Mouse (Mus musculus): ENCODE data around the gene Vkorc1l1. TPM values are rescaled to one million over a fixed set of nuclear protein-coding genes. Genes with fewer than 3 reads are reported as not detected.

The Vkorc1l1 gene
- total and polyA plus RNA-seq, 2 experiments, result 14.4 to 24.3 TPM

GRCm38 (mm10) chr5:129947528-129948033, 5.8 kb downstream of the Vkorc1l1 start:
- H3K27ac ChIP-seq (replicated peaks; ENCODE audit: insufficient read depth, low read depth, low read length), result no peak overlapping the region
- peaks cover 9% of the 10 kb centered on the region for H3K4me1 ChIP-seq (ENCODE audit: control insufficient read depth, insufficient read depth, low read length)
- no peak overlapping the region for H3K9ac ChIP-seq (ENCODE audit: low read depth, low read length)
- TF ChIP-seq POLR2A (IDR thresholded peaks at IDR 0.05; ENCODE audit: extremely low read depth, insufficient read depth, low read length) (no peak), CTCF (IDR thresholded peaks at IDR 0.05; ENCODE audit: low read depth, low read length) (no peak)
- H3K27me3 ChIP-seq (ENCODE audit: control insufficient read depth, insufficient read depth, low read length), result no peaks in the 10 kb centered on the region
- DNase-seq (ENCODE audit: extremely low read depth, low read depth, low spot score), result no peak
- H3K4me3 ChIP-seq (ENCODE audit: insufficient read depth, low read depth, low read length), result no peak overlapping the region
- H3K36me3 ChIP-seq (ENCODE audit: control insufficient read depth, insufficient read depth, low read length), result peaks cover 5% of the 10 kb centered on the region; the same call in 1 of the 2 replicates
- 97% methylated on average over 2 of the region's 2 CpGs for WGBS
- H3K79me2 ChIP-seq (ENCODE audit: control insufficient read depth, insufficient read depth, low read length), result peaks cover 26% of the 10 kb centered on the region; the same call in 1 of the 2 replicates

- WGBS, result 86% methylated on average over 4 of the region's 4 CpGs
- Histone ChIP-seq H3K9ac (ENCODE audit: low read depth, low read length) (no peak overlapping the region), H3K4me1 (ENCODE audit: control insufficient read depth, insufficient read depth, low read length) (peaks cover 14% of the 10 kb centered on the region), H3K79me2 (ENCODE audit: control insufficient read depth, insufficient read depth, low read length) (peaks cover 25% of the 10 kb centered on the region; the same call in 1 of the 2 replicates), H3K4me3 (ENCODE audit: insufficient read depth, low read depth, low read length) (no peak overlapping the region), H3K36me3 (ENCODE audit: control insufficient read depth, insufficient read depth, low read length) (0 out of 2 replicates have a peak, but pooled peaks cover 5% of the 10 kb centered on the region), H3K27me3 (ENCODE audit: control insufficient read depth, insufficient read depth, low read length) (no peaks in the 10 kb centered on the region), H3K27ac (replicated peaks; ENCODE audit: insufficient read depth, low read depth, low read length) (no peak overlapping the region)
- no peak for DNase-seq (ENCODE audit: extremely low read depth, low read depth, low spot score)
- TF ChIP-seq CTCF (IDR thresholded peaks at IDR 0.05; ENCODE audit: low read depth, low read length) (no peak), POLR2A (IDR thresholded peaks at IDR 0.05; ENCODE audit: extremely low read depth, insufficient read depth, low read length) (no peak)
These were observed 10.4 kb downstream of the Vkorc1l1 start for GRCm38 (mm10) chr5:129952143-129952542.

- H3K27me3 ChIP-seq (ENCODE audit: control insufficient read depth, insufficient read depth, low read length), result no peaks in the 10 kb centered on the region
- H3K4me1 ChIP-seq (ENCODE audit: control insufficient read depth, insufficient read depth, low read length), result peaks cover 13% of the 10 kb centered on the region
- no peak overlapping the region; the same call in 1 of the 2 replicates for H3K27ac ChIP-seq (replicated peaks; ENCODE audit: insufficient read depth, low read depth, low read length)
- no peak for TF ChIP-seq POLR2A (IDR thresholded peaks at IDR 0.05; ENCODE audit: extremely low read depth, insufficient read depth, low read length)
- TF ChIP-seq CTCF (IDR thresholded peaks at IDR 0.05; ENCODE audit: low read depth, low read length), result no peak
- DNase-seq (ENCODE audit: extremely low read depth, low read depth, low spot score), result peak; percentile 46
- peaks cover 24% of the 10 kb centered on the region; the same call in 1 of the 2 replicates for H3K79me2 ChIP-seq (ENCODE audit: control insufficient read depth, insufficient read depth, low read length)
- WGBS, result 75% methylated on average over 5 of the region's 5 CpGs
- no peak overlapping the region for H3K9ac ChIP-seq (ENCODE audit: low read depth, low read length)
- no peaks in the 10 kb centered on the region for H3K36me3 ChIP-seq (ENCODE audit: control insufficient read depth, insufficient read depth, low read length)
- H3K4me3 ChIP-seq (ENCODE audit: insufficient read depth, low read depth, low read length), result no peak overlapping the region
These were observed 12.9 kb downstream of the Vkorc1l1 start for GRCm38 (mm10) chr5:129954473-129955254.

GRCm38 (mm10) chr5:129955792-129956191, 14.0 kb downstream of the Vkorc1l1 start:
- no peak overlapping the region for H3K9ac ChIP-seq (ENCODE audit: low read depth, low read length)
- no peak for DNase-seq (ENCODE audit: extremely low read depth, low read depth, low spot score)
- TF ChIP-seq POLR2A (IDR thresholded peaks at IDR 0.05; ENCODE audit: extremely low read depth, insufficient read depth, low read length), result no peak
- no peak for TF ChIP-seq CTCF (IDR thresholded peaks at IDR 0.05; ENCODE audit: low read depth, low read length)

GRCm38 (mm10) chr5:129963224-129963623, 21.5 kb downstream of the Vkorc1l1 start:
- Histone ChIP-seq H3K4me3 (ENCODE audit: insufficient read depth, low read depth, low read length) (no peak overlapping the region), H3K4me1 (ENCODE audit: control insufficient read depth, insufficient read depth, low read length) (peaks cover 1% of the 10 kb centered on the region; the same call in 1 of the 2 replicates), H3K36me3 (ENCODE audit: control insufficient read depth, insufficient read depth, low read length) (no peaks in the 10 kb centered on the region), H3K27ac (replicated peaks; ENCODE audit: insufficient read depth, low read depth, low read length) (no peak overlapping the region), H3K79me2 (ENCODE audit: control insufficient read depth, insufficient read depth, low read length) (peaks cover 22% of the 10 kb centered on the region; the same call in 1 of the 2 replicates), H3K27me3 (ENCODE audit: control insufficient read depth, insufficient read depth, low read length) (no peaks in the 10 kb centered on the region), H3K9ac (ENCODE audit: low read depth, low read length) (no peak overlapping the region)
- TF ChIP-seq POLR2A (IDR thresholded peaks at IDR 0.05; ENCODE audit: extremely low read depth, insufficient read depth, low read length) (no peak), CTCF (IDR thresholded peaks at IDR 0.05; ENCODE audit: low read depth, low read length) (no peak)
- WGBS, result 81% methylated on average over 4 of the region's 4 CpGs
- DNase-seq (ENCODE audit: extremely low read depth, low read depth, low spot score), result no peak

More at GRCm38 (mm10) chr5:129955792-129956191, 14.0 kb downstream of the Vkorc1l1 start:
- WGBS, result 76% methylated on average over 6 of the region's 6 CpGs
- Histone ChIP-seq H3K36me3 (ENCODE audit: control insufficient read depth, insufficient read depth, low read length) (no peaks in the 10 kb centered on the region), H3K4me3 (ENCODE audit: insufficient read depth, low read depth, low read length) (no peak overlapping the region), H3K27me3 (ENCODE audit: control insufficient read depth, insufficient read depth, low read length) (no peaks in the 10 kb centered on the region), H3K4me1 (ENCODE audit: control insufficient read depth, insufficient read depth, low read length) (peaks cover 11% of the 10 kb centered on the region), H3K79me2 (ENCODE audit: control insufficient read depth, insufficient read depth, low read length) (peaks cover 19% of the 10 kb centered on the region; the same call in 1 of the 2 replicates), H3K27ac (replicated peaks; ENCODE audit: insufficient read depth, low read depth, low read length) (no peak overlapping the region)
